Mouse (Mus musculus) small intestine, adult 2 months (tissue): ENCODE measurements around the gene Csf1.

Experiments
- CTCF ChIP-seq: fragments of 200-500 bp; IDR thresholded peaks from 2 replicates; pipeline ENCODE4 v1.5.1; 2012; ENCODE audit warnings: low read depth, mild to moderate bottlenecking, control low read depth, inconsistent platforms, low read length, moderate library complexity, mixed read lengths; ENCODE audit not compliant: insufficient replicate concordance, insufficient read length; ENCODE audit errors: extremely low read depth
- POLR2A ChIP-seq: fragments of 200-500 bp; IDR thresholded peaks from 2 replicates; pipeline ENCODE4 v1.6.1; 2012; ENCODE audit warnings: low read depth, mild to moderate bottlenecking, control low read depth, inconsistent platforms, low read length, moderate library complexity

DNA sequence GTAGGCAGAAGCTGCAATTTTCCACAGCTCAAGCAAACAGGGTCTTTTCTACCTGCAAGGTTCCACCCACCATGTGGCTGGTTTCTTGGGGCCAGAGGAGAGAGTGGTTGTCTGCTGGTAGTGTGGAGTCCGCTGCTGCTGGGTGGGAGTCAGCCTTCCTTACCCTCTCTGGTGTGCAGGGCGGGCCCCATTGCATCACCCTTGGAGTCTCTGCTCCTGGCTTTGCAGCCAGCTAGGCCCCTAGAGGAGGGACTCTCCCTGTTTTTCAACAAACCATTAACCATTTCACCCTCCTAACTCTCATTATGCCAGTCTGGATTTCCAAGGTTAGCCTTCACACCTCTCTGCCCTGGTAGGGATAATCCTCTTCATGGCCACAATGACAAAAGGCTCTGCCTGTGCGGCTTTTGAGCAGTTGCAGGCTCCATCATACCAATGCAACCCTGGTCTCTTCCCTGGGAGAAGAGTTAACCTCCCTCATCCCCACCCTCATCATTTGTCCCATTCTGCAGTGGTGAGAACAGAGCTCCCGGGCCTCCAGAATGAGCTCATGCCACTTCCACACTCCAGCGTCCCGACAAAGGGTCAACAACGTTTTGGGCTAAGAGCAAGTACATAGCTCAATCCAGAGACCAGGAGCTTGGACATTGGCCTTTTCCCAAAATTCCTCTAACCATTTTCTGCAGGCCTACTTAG lies 56.4 kb downstream of the Csf1 start:
- no peak for TF ChIP-seq CTCF
- no peak for TF ChIP-seq POLR2A
